Mouse (Mus musculus): ENCODE results near the gene Mmp19. TPM values are rescaled to one million over a fixed set of nuclear protein-coding genes. Genes with fewer than 3 reads are reported as not detected.
A peak's percentile ranks its signal among the peaks of the same experiment; 100 is the strongest.

The Mmp19 gene
- total and polyA plus RNA-seq, 3 experiments, result 2.8 to 4.4 (median 3.1) TPM

DNA sequence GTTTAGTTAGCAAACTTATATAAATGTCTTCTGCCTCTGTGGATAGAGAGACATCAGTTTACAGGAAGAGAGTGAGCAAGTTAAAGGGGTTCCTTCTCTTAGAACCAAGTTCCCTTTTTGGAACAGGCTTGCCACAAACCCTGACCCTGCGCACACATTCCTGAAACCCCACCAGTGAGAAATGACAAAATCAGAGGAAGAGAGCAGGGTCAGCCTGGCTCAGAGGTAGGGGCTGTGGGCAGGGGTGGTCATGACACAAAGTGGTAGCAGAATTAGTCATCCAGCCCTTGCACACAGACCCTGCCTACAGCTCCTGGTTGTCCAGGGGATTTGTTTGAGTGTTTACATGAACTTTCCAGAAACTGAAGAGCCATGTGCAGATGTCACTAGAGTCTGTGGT, 10.5 kb upstream of the Mmp19 start:
- no peak for DNase-seq
- TF ChIP-seq EP300 (IDR thresholded peaks at IDR 0.05; ENCODE audit: insufficient read depth, low read depth, low read length), result no peak
- TF ChIP-seq CTCF (IDR thresholded peaks at IDR 0.05), result no peak
- no peak for TF ChIP-seq POLR2A (IDR thresholded peaks at IDR 0.05; ENCODE audit: insufficient read depth, low read depth, low read length)
- Histone ChIP-seq H3K4me1 (ENCODE audit: control insufficient read depth, insufficient read depth, low read length) (peaks cover 8% of the 10 kb centered on the region), H3K4me3 (no peak overlapping the region), H3K27me3 (ENCODE audit: control insufficient read depth, insufficient read depth, low read length) (no peaks in the 10 kb centered on the region), H3K79me2 (replicated peaks; ENCODE audit: control insufficient read depth, insufficient read depth, low read length) (no peaks in the 10 kb centered on the region), H3K36me3 (ENCODE audit: control insufficient read depth, insufficient read depth, low read length) (peaks cover 5% of the 10 kb centered on the region), H3K27ac (peak overlapping the region; percentile 88), H3K9ac (ENCODE audit: low read depth, low read length) (no peak overlapping the region)
- WGBS, result 83% methylated on average over 1 of the region's 1 CpGs
- intact Hi-C loops (cut with DNase I), result loop anchor here (2.0 kb wide), 1 partner anchor 23 kb away; no protein-coding TSS in a partner anchor

GRCm38 (mm10) chr10:128792041-128792440, 1.3 kb downstream of the Mmp19 start:
- intact Hi-C loops (cut with DNase I), result no loop called here
- Histone ChIP-seq H3K27me3 (ENCODE audit: control insufficient read depth, insufficient read depth, low read length) (no peaks in the 10 kb centered on the region), H3K36me3 (ENCODE audit: control insufficient read depth, insufficient read depth, low read length) (no peaks in the 10 kb centered on the region), H3K4me1 (ENCODE audit: control insufficient read depth, insufficient read depth, low read length) (no peaks in the 10 kb centered on the region), H3K27ac (no peak overlapping the region), H3K79me2 (replicated peaks; ENCODE audit: control insufficient read depth, insufficient read depth, low read length) (no peaks in the 10 kb centered on the region), H3K9ac (ENCODE audit: low read depth, low read length) (no peak overlapping the region), H3K4me3 (no peak overlapping the region)
- no peak for TF ChIP-seq EP300 (IDR thresholded peaks at IDR 0.05; ENCODE audit: insufficient read depth, low read depth, low read length)
- peak; percentile 32 for TF ChIP-seq CTCF (IDR thresholded peaks at IDR 0.05)
- DNase-seq, result no peak

DNA sequence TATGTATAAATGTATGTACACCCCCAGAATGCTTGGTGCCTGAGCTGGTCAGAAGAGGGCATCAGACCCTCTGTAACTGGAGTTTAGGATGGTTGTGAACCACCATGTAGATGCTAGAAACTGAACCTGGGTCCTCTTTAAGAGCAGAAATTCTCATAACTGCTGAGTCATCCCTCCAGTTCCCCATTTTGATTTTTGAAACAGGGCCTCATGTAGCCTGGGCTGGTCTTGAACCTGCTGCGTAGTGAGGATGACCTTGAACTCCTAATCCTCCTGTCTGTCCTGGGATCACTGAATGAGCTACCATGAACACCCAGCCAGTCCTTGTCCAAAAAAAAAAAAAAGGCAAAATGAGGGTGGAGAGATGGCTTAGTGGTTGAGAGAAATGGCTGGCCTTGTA, 2.5 kb downstream of the Mmp19 start:
- Histone ChIP-seq H3K27ac (no peak overlapping the region), H3K36me3 (ENCODE audit: control insufficient read depth, insufficient read depth, low read length) (no peaks in the 10 kb centered on the region), H3K9ac (ENCODE audit: low read depth, low read length) (no peak overlapping the region), H3K79me2 (replicated peaks; ENCODE audit: control insufficient read depth, insufficient read depth, low read length) (no peaks in the 10 kb centered on the region), H3K4me1 (ENCODE audit: control insufficient read depth, insufficient read depth, low read length) (no peaks in the 10 kb centered on the region), H3K27me3 (ENCODE audit: control insufficient read depth, insufficient read depth, low read length) (no peaks in the 10 kb centered on the region), H3K4me3 (no peak overlapping the region)
- intact Hi-C loops (cut with DNase I), result no loop called here
- TF ChIP-seq POLR2A (IDR thresholded peaks at IDR 0.05; ENCODE audit: insufficient read depth, low read depth, low read length) (no peak), CTCF (IDR thresholded peaks at IDR 0.05) (no peak), EP300 (IDR thresholded peaks at IDR 0.05; ENCODE audit: insufficient read depth, low read depth, low read length) (no peak)
- DNase-seq, result no peak
- 100% methylated on average over 1 of the region's 1 CpGs for WGBS

DNA sequence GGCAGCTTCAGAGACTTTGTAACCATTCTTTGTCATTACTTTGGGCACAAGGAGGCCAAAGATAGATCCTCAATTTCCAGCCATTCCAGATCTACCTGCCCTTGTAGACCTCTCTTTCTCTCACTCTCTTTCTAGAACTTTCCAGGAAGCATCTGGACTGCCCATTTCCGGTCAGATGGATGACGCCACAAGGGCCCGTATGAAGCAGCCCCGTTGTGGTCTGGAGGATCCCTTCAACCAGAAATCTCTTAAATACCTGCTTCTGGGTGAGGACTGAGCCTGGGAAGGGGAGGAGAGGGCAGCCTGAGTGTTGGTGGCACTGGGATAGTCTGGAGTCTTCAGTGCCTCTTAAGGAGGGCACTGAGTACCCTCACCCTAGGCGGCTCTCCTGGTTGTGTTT, 3.7 kb downstream of the Mmp19 start:
- no peak for DNase-seq
- WGBS, result 69% methylated on average over 5 of the region's 5 CpGs
- H3K27ac ChIP-seq, result no peak overlapping the region
- no peaks in the 10 kb centered on the region for H3K79me2 ChIP-seq (replicated peaks; ENCODE audit: control insufficient read depth, insufficient read depth, low read length)
- no peak overlapping the region for H3K4me3 ChIP-seq
- no peak overlapping the region for H3K9ac ChIP-seq (ENCODE audit: low read depth, low read length)
- no peak for TF ChIP-seq POLR2A (IDR thresholded peaks at IDR 0.05; ENCODE audit: insufficient read depth, low read depth, low read length)
- TF ChIP-seq EP300 (IDR thresholded peaks at IDR 0.05; ENCODE audit: insufficient read depth, low read depth, low read length), result no peak
- no peak for TF ChIP-seq CTCF (IDR thresholded peaks at IDR 0.05)
- intact Hi-C loops (cut with DNase I), result no loop called here
- no peaks in the 10 kb centered on the region for H3K4me1 ChIP-seq (ENCODE audit: control insufficient read depth, insufficient read depth, low read length)
- no peaks in the 10 kb centered on the region for H3K36me3 ChIP-seq (ENCODE audit: control insufficient read depth, insufficient read depth, low read length)
- no peaks in the 10 kb centered on the region for H3K27me3 ChIP-seq (ENCODE audit: control insufficient read depth, insufficient read depth, low read length)

DNA sequence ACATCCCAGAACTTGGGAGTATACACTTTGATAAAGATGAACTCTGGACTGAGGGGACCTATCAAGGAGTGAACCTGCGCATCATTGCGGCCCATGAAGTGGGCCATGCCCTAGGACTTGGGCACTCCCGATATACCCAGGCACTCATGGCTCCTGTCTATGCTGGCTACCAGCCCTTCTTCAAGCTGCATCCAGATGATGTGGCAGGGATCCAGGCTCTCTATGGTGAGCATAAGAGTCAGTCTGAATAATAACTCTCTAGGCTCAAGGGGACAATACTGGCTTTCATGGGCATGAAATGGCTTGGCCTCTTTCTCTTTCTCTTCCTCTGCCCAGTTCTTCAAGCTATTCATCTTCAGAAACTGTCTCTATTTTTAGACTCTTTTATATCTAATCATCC, 4.9 kb downstream of the Mmp19 start:
- intact Hi-C loops (cut with DNase I), result no loop called here

GRCm38 (mm10) chr10:128798676-128799075, 8.0 kb downstream of the Mmp19 start:
- Histone ChIP-seq H3K79me2 (replicated peaks; ENCODE audit: control insufficient read depth, insufficient read depth, low read length) (no peaks in the 10 kb centered on the region), H3K4me3 (no peak overlapping the region), H3K4me1 (ENCODE audit: control insufficient read depth, insufficient read depth, low read length) (no peaks in the 10 kb centered on the region; the same call in 1 of the 2 replicates), H3K9ac (ENCODE audit: low read depth, low read length) (no peak overlapping the region), H3K36me3 (ENCODE audit: control insufficient read depth, insufficient read depth, low read length) (no peaks in the 10 kb centered on the region), H3K27me3 (ENCODE audit: control insufficient read depth, insufficient read depth, low read length) (no peaks in the 10 kb centered on the region), H3K27ac (no peak overlapping the region)
- no peak for TF ChIP-seq EP300 (IDR thresholded peaks at IDR 0.05; ENCODE audit: insufficient read depth, low read depth, low read length)
- no peak for TF ChIP-seq POLR2A (IDR thresholded peaks at IDR 0.05; ENCODE audit: insufficient read depth, low read depth, low read length)
- TF ChIP-seq CTCF (IDR thresholded peaks at IDR 0.05), result no peak
- peak in 1 of 2 experiments; percentile 7 for DNase-seq
- intact Hi-C loops (cut with DNase I), result no loop called here
- 96% methylated on average over 8 of the region's 8 CpGs for WGBS

More for the DNA sequence above, 4.9 kb downstream of the Mmp19 start:
- no peak for TF ChIP-seq CTCF (IDR thresholded peaks at IDR 0.05)
- TF ChIP-seq EP300 (IDR thresholded peaks at IDR 0.05; ENCODE audit: insufficient read depth, low read depth, low read length), result no peak
- no peak for TF ChIP-seq POLR2A (IDR thresholded peaks at IDR 0.05; ENCODE audit: insufficient read depth, low read depth, low read length)
- no peaks in the 10 kb centered on the region for H3K36me3 ChIP-seq (ENCODE audit: control insufficient read depth, insufficient read depth, low read length)
- no peak overlapping the region for H3K9ac ChIP-seq (ENCODE audit: low read depth, low read length)
- H3K4me3 ChIP-seq, result no peak overlapping the region
- no peaks in the 10 kb centered on the region for H3K4me1 ChIP-seq (ENCODE audit: control insufficient read depth, insufficient read depth, low read length)
- DNase-seq, result no peak
- no peak overlapping the region for H3K27ac ChIP-seq
- no peaks in the 10 kb centered on the region for H3K27me3 ChIP-seq (ENCODE audit: control insufficient read depth, insufficient read depth, low read length)
- 86% methylated on average over 3 of the region's 3 CpGs for WGBS
- no peaks in the 10 kb centered on the region for H3K79me2 ChIP-seq (replicated peaks; ENCODE audit: control insufficient read depth, insufficient read depth, low read length)

All from heart, adult 2 months (tissue).